Mouse (Mus musculus): Measurements from ENCODE around the gene Twist2.

DNA sequence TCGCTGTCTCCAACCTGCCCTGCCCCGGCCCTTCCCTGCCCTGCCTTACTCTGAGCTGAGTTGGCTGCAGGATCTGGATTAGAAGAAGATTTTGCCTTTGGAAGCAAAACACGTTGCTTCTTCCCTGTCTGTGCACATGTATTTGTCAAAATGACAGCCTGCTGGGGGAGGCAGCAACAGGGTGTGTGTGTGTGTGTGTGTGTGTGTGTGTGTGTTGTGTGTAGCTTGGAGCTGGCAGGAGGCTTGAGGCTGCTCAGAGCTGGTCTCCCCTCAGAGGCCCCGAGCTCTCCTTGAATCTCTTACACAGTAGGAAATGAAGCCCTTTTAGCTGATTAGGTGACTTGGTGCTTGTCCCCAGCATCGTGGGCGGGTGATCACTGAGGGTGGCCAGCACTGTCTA, 38.7 kb downstream of the Twist2 start:
- no peak for TF ChIP-seq CTCF (IDR thresholded peaks at IDR 0.05; ENCODE audit: control insufficient read depth, insufficient read depth, low read length)
- no peak for TF ChIP-seq POLR2A (IDR thresholded peaks at IDR 0.05; ENCODE audit: borderline replicate concordance, control insufficient read depth, low read depth, low read length)

Measured in bone marrow, adult 2 months (tissue).